Comparison of ENCODE assay signal across 8 mouse cellular contexts in the genomic region with DNA sequence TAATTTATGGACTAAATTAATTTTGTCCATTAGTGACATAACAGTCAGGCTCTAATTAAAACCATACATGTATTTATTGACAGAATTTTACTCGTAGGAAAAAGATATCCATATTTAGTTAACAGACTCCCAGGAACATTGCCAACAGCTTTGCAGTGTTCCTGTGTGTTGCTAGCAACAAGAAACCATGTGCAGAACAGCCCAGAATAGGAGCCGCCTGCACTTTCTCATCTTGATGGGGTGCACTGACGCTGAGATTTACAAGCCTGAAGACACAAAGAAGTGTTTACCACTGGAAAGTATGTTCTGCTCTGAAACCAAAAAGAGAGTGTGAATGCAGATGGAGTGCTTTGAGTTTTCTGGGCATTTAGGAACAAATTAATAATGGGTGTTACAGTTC.
DNase-seq lines count a peak whose midpoint lies in the region; ATAC-seq and TF ChIP-seq lines count a peak whose summit lies in the region.

No protein-coding gene starts in this region.

- ATAC-seq in heart, embryonic 11.5 days (replicated peaks; ENCODE audit: insufficient number of reproducible peaks, low FRiP score, low TSS enrichment), result no peak
- ATAC-seq in limb, embryonic 13.5 days (ENCODE audit: low FRiP score, low read depth), result peak; percentile 71; the same call in 1 of the 2 replicates
- ATAC-seq in erythroid progenitor cell, adult 5-6 weeks (replicated peaks; ENCODE audit: low FRiP score, poor library complexity, severe bottlenecking), result no peak

- H3K36me3 ChIP-seq in heart, adult 2 months (ENCODE audit: control insufficient read depth, insufficient read depth, low read length), result no peaks in the 10 kb centered on the region
- no peaks in the 10 kb centered on the region for H3K36me3 ChIP-seq in heart, embryonic 11.5 days (ENCODE audit: control insufficient read depth, insufficient read depth, low read length)
- no peaks in the 10 kb centered on the region for H3K36me3 ChIP-seq in limb, embryonic 13.5 days

- no peak for TF ChIP-seq EP300 in heart, adult 2 months (IDR thresholded peaks at IDR 0.05; ENCODE audit: insufficient read depth, low read depth, low read length)

- no peak overlapping the region for H3K9ac ChIP-seq in heart, adult 2 months (ENCODE audit: low read depth, low read length)
- no peak overlapping the region for H3K9ac ChIP-seq in heart, embryonic 11.5 days (ENCODE audit: low read depth, low read length)
- no peak overlapping the region for H3K9ac ChIP-seq in limb, embryonic 13.5 days

- H3K27ac ChIP-seq in heart, adult 2 months, result peak overlapping the region; percentile 7; the same call in 1 of the 2 replicates
- H3K27ac ChIP-seq in heart, embryonic 11.5 days (ENCODE audit: low read depth, low read length), result no peak overlapping the region
- no peak overlapping the region for H3K27ac ChIP-seq in limb, embryonic 13.5 days

- H3K27me3 ChIP-seq in heart, adult 2 months (ENCODE audit: control insufficient read depth, insufficient read depth, low read length), result no peaks in the 10 kb centered on the region
- H3K27me3 ChIP-seq in heart, embryonic 11.5 days (ENCODE audit: control insufficient read depth, insufficient read depth, low read length), result no peaks in the 10 kb centered on the region
- H3K27me3 ChIP-seq in limb, embryonic 13.5 days, result no peaks in the 10 kb centered on the region

- no peaks in the 10 kb centered on the region for H3K4me1 ChIP-seq in heart, adult 2 months (ENCODE audit: control insufficient read depth, insufficient read depth, low read length)
- no peaks in the 10 kb centered on the region for H3K4me1 ChIP-seq in heart, embryonic 11.5 days (ENCODE audit: control insufficient read depth, insufficient read depth, low read length)
- no peaks in the 10 kb centered on the region for H3K4me1 ChIP-seq in limb, embryonic 13.5 days

- DNase-seq in heart, adult 2 months, result peak in 1 of 2 experiments; percentile 15
- peak; percentile 18 for DNase-seq in adipocyte (ENCODE audit: low spot score)
- DNase-seq in heart, postnatal 14 days, result peak; percentile 6 to 28
- DNase-seq in gastrocnemius, postnatal 36 days, result no peak
- no peak for DNase-seq in thymus, postnatal 14 days

- H3K9me3 ChIP-seq in heart, embryonic 11.5 days (replicated peaks; ENCODE audit: control insufficient read depth, low read length), result no peaks in the 10 kb centered on the region
- H3K9me3 ChIP-seq in limb, embryonic 13.5 days, result no peaks in the 10 kb centered on the region

- intact Hi-C loops in heart, adult 2 months (cut with DNase I), result no loop called here
- intact Hi-C loops in heart, postnatal 14 days (cut with DNase I), result no loop called here
- intact Hi-C loops in gastrocnemius, postnatal 36 days (cut with DNase I), result no loop called here

- TF ChIP-seq POLR2A in heart, adult 2 months (IDR thresholded peaks at IDR 0.05; ENCODE audit: insufficient read depth, low read depth, low read length), result no peak

- H3K79me2 ChIP-seq in heart, adult 2 months (replicated peaks; ENCODE audit: control insufficient read depth, insufficient read depth, low read length), result no peaks in the 10 kb centered on the region

- 18% methylated on average over 3 of the region's 3 CpGs for WGBS in heart, adult 2 months
- WGBS in heart, embryonic 11.5 days (ENCODE audit: insufficient replicate concordance), result 55% methylated on average over 3 of the region's 3 CpGs
- WGBS in limb, embryonic 13.5 days, result 23% methylated on average over 3 of the region's 3 CpGs

- H3K4me2 ChIP-seq in heart, embryonic 11.5 days, result no peak overlapping the region
- no peak overlapping the region for H3K4me2 ChIP-seq in limb, embryonic 13.5 days (replicated peaks)

- TF ChIP-seq CTCF in heart, adult 2 months (IDR thresholded peaks at IDR 0.05), result no peak

- H3K4me3 ChIP-seq in heart, adult 2 months, result no peak overlapping the region
- no peak overlapping the region for H3K4me3 ChIP-seq in heart, embryonic 11.5 days (ENCODE audit: low read depth, low read length)
- H3K4me3 ChIP-seq in limb, embryonic 13.5 days, result no peak overlapping the region

Comparison
In these comparisons a context has a peak if more than half of its experiments do, and no peak if none do; other contexts are left out.
1. DNase-seq: peak in adipocyte (single experiment) and heart, postnatal 14 days (2 of 2); none in gastrocnemius, postnatal 36 days (0 of 2) and thymus, postnatal 14 days (single experiment).